Mouse (Mus musculus) liver, adult 2 months (tissue): ENCODE results near the gene Trmt5. TPM values are rescaled to one million over a fixed set of nuclear protein-coding genes. Genes with fewer than 3 reads are reported as not detected.

Source experiments
- DNase-seq: peaks from one replicate; pipeline ENCODE4 v3.0.0-alpha.2; 2011; ENCODE audit warnings: low read depth, low spot score; ENCODE audit errors: extremely low read depth
- H3K27ac ChIP-seq: fragments of 200-500 bp; replicated peaks from 2 replicates; pipeline ENCODE4 v1.5.1; 2012; ENCODE audit warnings: low read depth, mild to moderate bottlenecking, control low read depth, inconsistent platforms, low read length; ENCODE audit not compliant: insufficient read depth
- H3K27me3 ChIP-seq: fragments of 200-500 bp; 2 replicates; pipeline ENCODE4 v1.6.1; 2012; ENCODE audit warnings: mild to moderate bottlenecking, moderate library complexity, low read length, inconsistent platforms; ENCODE audit not compliant: control insufficient read depth, insufficient read depth
- H3K36me3 ChIP-seq: fragments of 200-500 bp; 2 replicates; pipeline ENCODE4 v1.6.1; 2012; ENCODE audit warnings: low read length, inconsistent platforms; ENCODE audit not compliant: control insufficient read depth, insufficient read depth
- H3K4me1 ChIP-seq: fragments of 200-500 bp; 2 replicates; pipeline ENCODE4 v1.6.1; 2011; ENCODE audit warnings: low read length; ENCODE audit not compliant: control insufficient read depth, insufficient read depth
- H3K4me3 ChIP-seq: fragments of 200-500 bp; 2 replicates; pipeline ENCODE4 v1.5.1; 2011; ENCODE audit warnings: low read depth, mild to moderate bottlenecking, control low read depth, low read length, moderate library complexity; ENCODE audit not compliant: insufficient read depth
- H3K79me2 ChIP-seq: fragments of 200-500 bp; 2 replicates; pipeline ENCODE4 v1.6.1; 2012; ENCODE audit warnings: inconsistent platforms, mild to moderate bottlenecking, low read length, moderate library complexity; ENCODE audit not compliant: control insufficient read depth, insufficient read depth
- H3K9ac ChIP-seq: fragments of 200-500 bp; 2 replicates; pipeline ENCODE4 v1.6.1; 2012; ENCODE audit warnings: low read depth, mild to moderate bottlenecking, control low read depth, inconsistent platforms, low read length
- CTCF ChIP-seq: fragments of 200-500 bp; IDR thresholded peaks from 2 replicates; pipeline ENCODE4 v1.5.1; 2011; ENCODE audit warnings: low read depth, low read length, control low read depth
- POLR2A ChIP-seq: fragments of 200-500 bp; IDR thresholded peaks from 2 replicates; pipeline ENCODE4 v1.6.1; 2011; ENCODE audit warnings: low read length, control low read depth; ENCODE audit not compliant: insufficient read depth; ENCODE audit errors: extremely low read depth
- WGBS: fragments of 180-500 bp; shearing (Covaris S2); methylation state at CpG from one replicate; pipeline ENCODE4 v1.1.7; 2018; 5-methylcytosine and 5-hydroxymethylcytosine counted together
- polyA plus RNA-seq: library from polyadenylated mRNA; depleted of rRNA; stranded (reverse); fragments of >200 nt; gene quantifications from 2 replicates; pipeline ENCODE4 v1.2.3, GENCODE M21; 2012; rRNA removed
- total RNA-seq: library from RNA; depleted of rRNA; stranded (reverse); fragments of >200 nt; gene quantifications from 2 replicates; pipeline ENCODE4 v1.2.3, GENCODE M21; 2014; rRNA removed

Gene Trmt5
- total and polyA plus RNA-seq, 2 experiments: 2.5 to 8.4 TPM

DNA sequence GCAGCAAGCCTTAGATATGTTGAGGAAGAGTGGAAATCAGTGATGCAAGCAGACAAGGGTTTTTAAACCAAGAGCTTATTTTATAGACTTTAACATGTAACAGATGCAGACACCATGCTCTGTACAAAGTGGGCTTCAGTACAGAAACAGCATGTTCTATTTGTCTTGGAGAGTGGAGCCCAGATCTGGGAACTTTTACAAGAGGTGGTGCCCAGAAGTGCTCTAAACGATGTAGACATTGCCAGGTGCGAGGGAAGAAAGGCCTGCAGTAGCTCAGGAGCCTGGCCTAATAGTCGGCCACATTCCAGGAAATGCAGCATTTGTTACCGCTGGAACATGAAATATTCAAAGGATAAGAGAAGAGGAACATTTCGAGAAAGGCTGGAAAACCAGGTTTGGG, 40.8 kb downstream of the Trmt5 start:
- H3K79me2 ChIP-seq: no peaks in the 10 kb centered on the region
- TF ChIP-seq POLR2A (no peak), CTCF (no peak)
- H3K9ac ChIP-seq: no peak overlapping the region
- no peaks in the 10 kb centered on the region for H3K4me1 ChIP-seq
- H3K36me3 ChIP-seq: no peaks in the 10 kb centered on the region
- WGBS: 85% methylated on average over 5 of the region's 5 CpGs
- H3K27me3 ChIP-seq: no peaks in the 10 kb centered on the region
- no peak for DNase-seq
- no peak overlapping the region for H3K27ac ChIP-seq
- no peak overlapping the region for H3K4me3 ChIP-seq

DNA sequence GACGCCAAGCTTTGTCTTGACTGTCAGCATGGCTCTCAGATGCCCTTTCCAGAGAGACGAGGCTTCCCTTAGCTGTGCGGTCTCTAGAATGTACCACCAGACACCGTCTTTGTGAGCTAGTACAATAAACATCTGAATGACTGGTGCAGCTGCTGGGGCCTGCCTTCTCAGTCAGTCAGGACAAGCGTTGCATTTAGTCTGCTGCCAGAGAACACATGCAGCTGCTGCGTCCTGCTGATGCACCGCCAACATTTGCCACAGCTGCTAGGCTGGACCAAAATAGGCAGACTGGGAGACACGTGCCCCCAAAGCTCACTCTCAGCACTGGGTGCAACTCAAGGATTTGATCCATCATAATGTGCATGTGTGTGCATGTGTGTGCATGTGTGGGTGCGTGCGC, 44.5 kb downstream of the Trmt5 start:
- DNase-seq: no peak
- no peaks in the 10 kb centered on the region for H3K27me3 ChIP-seq
- no peak for TF ChIP-seq POLR2A
- TF ChIP-seq CTCF: no peak
- H3K36me3 ChIP-seq: no peaks in the 10 kb centered on the region
- no peak overlapping the region for H3K9ac ChIP-seq
- 96% methylated on average over 10 of the region's 10 CpGs for whole genome bisulfite sequencing
- H3K4me1 ChIP-seq: no peaks in the 10 kb centered on the region
- H3K79me2 ChIP-seq: no peaks in the 10 kb centered on the region
- no peak overlapping the region for H3K4me3 ChIP-seq
- H3K27ac ChIP-seq: no peak overlapping the region

DNA sequence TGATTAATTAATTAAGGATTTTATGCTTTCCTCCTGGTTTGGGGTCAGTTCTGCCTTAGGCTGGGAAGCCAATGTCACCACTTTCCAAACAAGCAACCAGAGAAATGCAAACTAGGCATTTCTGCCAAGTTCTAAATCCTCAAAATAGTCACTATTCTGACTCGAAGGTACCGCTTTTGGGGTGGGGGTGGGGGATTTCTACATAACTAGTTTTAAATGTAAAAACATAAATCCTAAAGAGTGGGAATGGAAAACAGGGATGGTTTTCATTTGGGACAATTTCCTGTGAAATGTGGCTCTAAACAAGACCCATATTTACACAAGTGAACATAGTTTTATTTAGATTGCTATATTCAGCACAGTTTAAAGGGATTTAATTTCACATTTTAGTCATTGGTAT, 53.9 kb downstream of the Trmt5 start:
- no peaks in the 10 kb centered on the region for H3K27me3 ChIP-seq
- no peak overlapping the region for H3K4me3 ChIP-seq
- no peak overlapping the region for H3K27ac ChIP-seq
- no peaks in the 10 kb centered on the region for H3K79me2 ChIP-seq
- 60% methylated on average over 2 of the region's 2 CpGs for WGBS
- no peak overlapping the region for H3K9ac ChIP-seq
- no peaks in the 10 kb centered on the region for H3K36me3 ChIP-seq
- no peaks in the 10 kb centered on the region for H3K4me1 ChIP-seq
- no peak for TF ChIP-seq POLR2A
- no peak for TF ChIP-seq CTCF
- no peak for DNase-seq

DNA sequence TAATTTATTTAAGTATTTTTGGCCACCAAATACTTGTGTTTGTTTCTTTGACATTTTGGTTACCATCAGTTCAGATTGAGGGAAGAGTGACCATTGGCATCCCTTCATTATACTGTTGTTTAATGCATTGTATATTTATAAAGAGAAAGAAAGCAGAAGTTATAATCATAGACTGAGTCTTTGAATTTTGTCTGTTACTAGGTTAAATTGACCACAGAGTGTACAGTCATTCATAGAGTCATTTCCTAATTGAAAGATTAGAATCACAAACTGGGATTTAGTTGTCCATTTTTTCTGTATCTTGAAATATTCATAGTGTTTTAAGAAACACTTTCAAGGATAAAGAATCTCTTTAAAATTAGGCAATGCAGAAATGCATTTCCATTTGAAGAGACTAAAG, 55.0 kb downstream of the Trmt5 start:
- Histone ChIP-seq H3K4me1 (no peaks in the 10 kb centered on the region), H3K27me3 (no peaks in the 10 kb centered on the region), H3K36me3 (no peaks in the 10 kb centered on the region), H3K4me3 (no peak overlapping the region), H3K9ac (no peak overlapping the region), H3K79me2 (no peaks in the 10 kb centered on the region), H3K27ac (no peak overlapping the region)
- DNase-seq: no peak
- TF ChIP-seq CTCF: no peak
- TF ChIP-seq POLR2A: no peak

DNA sequence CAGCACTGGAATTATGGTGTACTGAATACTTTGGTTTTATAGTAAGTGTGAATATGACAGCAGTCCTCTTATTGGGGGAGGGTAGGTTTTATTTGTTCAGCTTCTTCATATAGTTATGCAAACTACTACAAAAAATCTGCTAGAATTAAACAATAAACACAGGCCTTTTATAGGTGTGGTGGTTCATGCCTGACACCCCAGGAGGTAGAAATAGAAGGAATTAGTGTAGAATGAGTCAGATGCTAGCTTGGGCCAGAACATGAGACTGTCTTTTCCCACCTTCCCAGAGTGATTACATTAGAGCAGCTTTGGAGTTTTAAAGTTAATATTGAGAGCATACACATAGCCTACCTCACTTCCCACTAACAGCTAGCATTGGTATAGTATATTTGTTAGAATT, 56.3 kb downstream of the Trmt5 start:
- H3K4me1 ChIP-seq: no peaks in the 10 kb centered on the region
- H3K27ac ChIP-seq: no peak overlapping the region
- DNase-seq: no peak
- H3K4me3 ChIP-seq: no peak overlapping the region
- no peak for TF ChIP-seq POLR2A
- TF ChIP-seq CTCF: no peak
- no peaks in the 10 kb centered on the region for H3K79me2 ChIP-seq
- no peaks in the 10 kb centered on the region for H3K36me3 ChIP-seq
- H3K27me3 ChIP-seq: no peaks in the 10 kb centered on the region
- H3K9ac ChIP-seq: no peak overlapping the region

Other genes starting within 250 kb of the Trmt5 start
- 0.09 TPM in 1 of 2 replicates, not detected in the other for gene Six1, start 232.8 kb downstream of the Trmt5 start, total RNA-seq
- not detected in 2 replicates for gene Six1, start 232.8 kb downstream of the Trmt5 start, polyA plus RNA-seq
- gene Six4, start 173.3 kb downstream of the Trmt5 start, total RNA-seq: under 0.01 and 0.09 TPM in 2 replicates
- not detected in 2 replicates for gene Six4, start 173.3 kb downstream of the Trmt5 start, polyA plus RNA-seq
- 8.1 and 10.6 TPM in 2 replicates for gene Mnat1, start 163.0 kb downstream of the Trmt5 start, total RNA-seq
- gene Mnat1, start 163.0 kb downstream of the Trmt5 start, polyA plus RNA-seq: 2.4 and 3.4 TPM in 2 replicates
- gene Slc38a6, start 69 bp upstream of the Trmt5 start, total RNA-seq: 8.1 and 11.2 TPM in 2 replicates
- 4.5 and 8.6 TPM in 2 replicates for gene Slc38a6, start 69 bp upstream of the Trmt5 start, polyA plus RNA-seq